Mouse (Mus musculus) erythroblast, embryonic 14.5 days (primary cell): Measurements from ENCODE around the gene Dapp1.

Experiments used
- GATA1 ChIP-seq: IDR thresholded peaks from 2 replicates; pipeline ENCODE4 v1.6.1; 2012; ENCODE audit warnings: low read length, inconsistent platforms, mixed read lengths
- TAL1 ChIP-seq: IDR thresholded peaks from 3 replicates; pipeline ENCODE4 v1.6.1; 2012; ENCODE audit warnings: low read length, inconsistent platforms, mixed read lengths

- TF ChIP-seq GATA1, result no peak
- TF ChIP-seq TAL1, result no peak
Measured at GRCm38 (mm10) chr3:137972989-137973388, 8.4 kb downstream of the Dapp1 start.
